Comparison of ENCODE assay signal across 23 mouse cellular contexts in genomic region chr10:41003197-41003596, GRCm38 (mm10).
DNase-seq lines count a peak whose midpoint lies in the region.
"Had no signal": no experiment of that assay in that cellular context is flagged by ENCODE, and none has a peak within 500 bp of the region (broad histone marks: within the 10 kb centered on the region; RNA-seq: fewer than 3 reads in every experiment).

No protein-coding gene starts in this region.

- no peaks in the 10 kb centered on the region for H3K9me3 ChIP-seq in midbrain, embryonic 10.5 days (replicated peaks)
- H3K9me3 ChIP-seq: embryonic facial prominence, embryonic 10.5 days; embryonic facial prominence, embryonic 13.5 days; forebrain, embryonic 12.5 days; forebrain, embryonic 15.5 days; hindbrain, embryonic 12.5 days; hindbrain, embryonic 15.5 days had no signal

- no peak overlapping the region for H3K4me3 ChIP-seq in midbrain, embryonic 10.5 days
- H3K4me3 ChIP-seq: embryonic facial prominence, embryonic 10.5 days; embryonic facial prominence, embryonic 13.5 days; erythroblast, embryonic 14.5 days; forebrain, embryonic 12.5 days; forebrain, embryonic 15.5 days; heart, adult 2 months; hindbrain, embryonic 12.5 days; hindbrain, embryonic 15.5 days had no signal

- H3K4me1 ChIP-seq in midbrain, embryonic 10.5 days = peaks cover 2% of the 10 kb centered on the region; the same call in 1 of the 2 replicates
- H3K4me1 ChIP-seq: embryonic facial prominence, embryonic 10.5 days; embryonic facial prominence, embryonic 13.5 days had no signal

- peak; percentile 25 for DNase-seq in testis, postnatal 10 days (ENCODE audit: low spot score)
- no peak for DNase-seq in testis, postnatal 14 days (ENCODE audit: low spot score)
- DNase-seq in 416B (ENCODE audit: low read depth) = peak; percentile 37
- DNase-seq in Muller cell, postnatal 12 days (ENCODE audit: inconsistent ontology term) = peak; percentile 9
- no peak for DNase-seq in midbrain, embryonic 10.5 days (ENCODE audit: low spot score)
- DNase-seq in ovary, postnatal 10 days (ENCODE audit: low spot score) = no peak
- no peak for DNase-seq in thymus, postnatal 14 days
- DNase-seq: adrenal gland, adult 2 months; adrenal gland, postnatal 25 days; cerebellum, adult 11-12 months; cerebellum, adult 8-10 months; cerebellum, postnatal 10 days; cerebellum, postnatal 36 days; embryo, embryonic 11 days; gastrocnemius, postnatal 25 days; heart, adult 2 months had no signal

- H3K36me3 ChIP-seq in midbrain, embryonic 10.5 days = no peaks in the 10 kb centered on the region
- H3K36me3 ChIP-seq: embryonic facial prominence, embryonic 10.5 days; embryonic facial prominence, embryonic 13.5 days; forebrain, embryonic 12.5 days; forebrain, embryonic 15.5 days; hindbrain, embryonic 12.5 days; hindbrain, embryonic 15.5 days had no signal

- H3K27ac ChIP-seq in midbrain, embryonic 10.5 days (replicated peaks) = no peak overlapping the region
- H3K27ac ChIP-seq: embryonic facial prominence, embryonic 10.5 days; embryonic facial prominence, embryonic 13.5 days; forebrain, embryonic 12.5 days; forebrain, embryonic 15.5 days; heart, adult 2 months; hindbrain, embryonic 12.5 days; hindbrain, embryonic 15.5 days had no signal

- 89% methylated on average over 3 of the region's 3 CpGs for WGBS in midbrain, embryonic 10.5 days

- H3K27me3 ChIP-seq in midbrain, embryonic 10.5 days (ENCODE audit: low read depth, poor library complexity, severe bottlenecking) = no peaks in the 10 kb centered on the region
- H3K27me3 ChIP-seq: embryonic facial prominence, embryonic 13.5 days; forebrain, embryonic 12.5 days; forebrain, embryonic 15.5 days; hindbrain, embryonic 12.5 days; hindbrain, embryonic 15.5 days had no signal

Comparison
In these comparisons a context has a peak if more than half of its experiments do, and no peak if none do; other contexts are left out.
1. DNase-seq: peak in testis, postnatal 10 days (single experiment), 416B (single experiment) and Muller cell, postnatal 12 days (single experiment); none in testis, postnatal 14 days (single experiment), midbrain, embryonic 10.5 days (single experiment), ovary, postnatal 10 days (single experiment) and thymus, postnatal 14 days (single experiment).